ENCODE assay signal across 18 mouse cellular contexts in genomic region chr2:115687612-115688011, GRCm38 (mm10).
"Had no signal": no experiment of that assay in that cellular context is flagged by ENCODE, and none has a peak within 500 bp of the region (broad histone marks: within the 10 kb centered on the region; RNA-seq: fewer than 3 reads in every experiment).

No protein-coding gene starts in this region.

- ATAC-seq: liver, postnatal 0 days; lung, postnatal 0 days had no signal

- H3K9ac ChIP-seq: limb, embryonic 12.5 days; limb, embryonic 15.5 days; liver, embryonic 14.5 days; liver, postnatal 0 days; lung, embryonic 14.5 days; stomach, embryonic 15.5 days had no signal

- H3K4me1 ChIP-seq: limb, embryonic 12.5 days; limb, embryonic 15.5 days; midbrain, embryonic 10.5 days; stomach, embryonic 15.5 days had no signal

- H3K36me3 ChIP-seq: limb, embryonic 12.5 days; limb, embryonic 15.5 days; stomach, embryonic 15.5 days had no signal

- H3K27me3 ChIP-seq: limb, embryonic 12.5 days; limb, embryonic 15.5 days; stomach, embryonic 15.5 days had no signal

- H3K27ac ChIP-seq: kidney, postnatal 0 days; limb, embryonic 12.5 days; limb, embryonic 15.5 days; liver, embryonic 14.5 days; macrophage; midbrain, embryonic 10.5 days; stomach, embryonic 15.5 days had no signal

- H3K4me3 ChIP-seq: limb, embryonic 12.5 days; limb, embryonic 15.5 days; midbrain, embryonic 10.5 days; stomach, embryonic 15.5 days had no signal

- H3K4me2 ChIP-seq: limb, embryonic 12.5 days; limb, embryonic 15.5 days; liver, embryonic 11.5 days; lung, embryonic 14.5 days; stomach, embryonic 15.5 days had no signal

- DNase-seq: kidney, adult 11 months; kidney, adult 8-10 months; kidney, postnatal 25 days; left cerebral cortex, postnatal 4 days; liver, postnatal 0 days; lung, embryonic 14.5 days; retina, postnatal 1 day; spleen, adult 18-20 months; thymus, postnatal 25 days had no signal

- H3K9me3 ChIP-seq: limb, embryonic 12.5 days; limb, embryonic 15.5 days; midbrain, embryonic 10.5 days; stomach, embryonic 15.5 days had no signal
